Mouse (Mus musculus): ENCODE data around the gene Stxbp6. TPM values are rescaled to one million over a fixed set of nuclear protein-coding genes. Genes with fewer than 3 reads are reported as not detected.

Gene Stxbp6
- total and polyA plus RNA-seq, 2 experiments from 2014 or later = 18.6 to 19.3 TPM

- Histone ChIP-seq H3K4me2 (ENCODE audit: low read depth, low read length) (no peak overlapping the region), H3K27me3 (ENCODE audit: insufficient read depth, low read length) (no peaks in the 10 kb centered on the region), H3K4me1 (ENCODE audit: insufficient read depth, low read length) (no peaks in the 10 kb centered on the region), H3K36me3 (ENCODE audit: insufficient read depth, low read length) (no peaks in the 10 kb centered on the region), H3K9ac (replicated peaks; ENCODE audit: low read length) (no peak overlapping the region), H3K27ac (no peak overlapping the region), H3K4me3 (ENCODE audit: low read length) (no peak overlapping the region), H3K9me3 (ENCODE audit: low read length) (no peaks in the 10 kb centered on the region)
- ATAC-seq (no peak), DNase-seq (ENCODE audit: low spot score) (no peak)
- no peak for TF ChIP-seq CTCF (IDR thresholded peaks at IDR 0.05; ENCODE audit: low read depth)
- 79% methylated on average over 1 of the region's 1 CpGs for WGBS
These were observed 107.1 kb downstream of the Stxbp6 start for GRCm38 (mm10) chr12:44967448-44967847.

DNA sequence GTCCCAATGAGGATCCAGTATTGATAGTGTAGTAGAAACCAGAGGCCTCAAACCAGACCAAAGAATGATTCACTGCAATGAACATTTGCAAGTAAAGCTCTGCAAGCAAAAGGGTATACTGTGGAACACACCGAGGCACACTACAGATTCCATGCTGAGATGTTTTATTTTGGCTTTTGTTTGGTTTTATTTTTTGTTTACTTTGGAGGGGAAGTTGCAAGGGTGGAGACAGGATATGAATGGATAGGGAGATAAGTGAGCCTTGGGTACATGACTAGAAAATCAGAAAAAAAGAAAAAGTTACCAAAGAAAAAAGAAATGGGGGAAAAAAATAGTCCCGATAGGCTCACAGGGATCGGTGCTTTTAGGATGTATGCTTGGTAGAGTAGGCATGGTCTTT lies 117.0 kb downstream of the Stxbp6 start:
- 87% methylated on average over 3 of the region's 3 CpGs for WGBS
- H3K27ac ChIP-seq = no peak overlapping the region
- no peaks in the 10 kb centered on the region for H3K9me3 ChIP-seq (ENCODE audit: low read length)
- TF ChIP-seq CTCF (IDR thresholded peaks at IDR 0.05; ENCODE audit: low read depth) = no peak
- H3K36me3 ChIP-seq (ENCODE audit: insufficient read depth, low read length) = no peaks in the 10 kb centered on the region
- no peaks in the 10 kb centered on the region for H3K27me3 ChIP-seq (ENCODE audit: insufficient read depth, low read length)
- H3K9ac ChIP-seq (replicated peaks; ENCODE audit: low read length) = no peak overlapping the region
- ATAC-seq (no peak), DNase-seq (ENCODE audit: low spot score) (no peak)
- no peak overlapping the region for H3K4me2 ChIP-seq (ENCODE audit: low read depth, low read length)
- no peaks in the 10 kb centered on the region for H3K4me1 ChIP-seq (ENCODE audit: insufficient read depth, low read length)
- no peak overlapping the region for H3K4me3 ChIP-seq (ENCODE audit: low read length)

DNA sequence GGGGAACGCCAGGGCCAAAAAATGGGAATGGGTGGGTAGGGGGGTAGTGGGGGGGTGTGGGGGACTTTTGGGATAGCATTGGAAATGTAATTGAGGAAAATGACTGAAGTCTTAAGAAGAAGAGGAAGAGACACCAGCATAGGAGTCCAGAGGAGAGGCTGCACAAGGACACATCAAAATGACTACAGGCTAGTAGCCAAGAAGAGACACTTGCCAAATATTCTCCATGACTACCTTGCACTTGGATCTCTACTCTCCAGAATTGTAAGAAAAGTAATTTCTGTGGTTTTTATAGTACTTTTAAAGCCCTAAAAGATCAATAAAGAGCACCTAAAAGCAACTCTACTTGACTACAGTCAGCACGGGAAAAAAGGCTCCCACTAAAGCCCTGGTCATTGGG lies 121.4 kb downstream of the Stxbp6 start:
- WGBS = 89% methylated on average over 2 of the region's 2 CpGs
- no peak overlapping the region for H3K9ac ChIP-seq (replicated peaks; ENCODE audit: low read length)
- H3K4me1 ChIP-seq (ENCODE audit: insufficient read depth, low read length) = no peaks in the 10 kb centered on the region
- no peaks in the 10 kb centered on the region for H3K9me3 ChIP-seq (ENCODE audit: low read length)
- no peaks in the 10 kb centered on the region for H3K27me3 ChIP-seq (ENCODE audit: insufficient read depth, low read length)
- DNase-seq (ENCODE audit: low spot score) (no peak), ATAC-seq (no peak)
- no peaks in the 10 kb centered on the region for H3K36me3 ChIP-seq (ENCODE audit: insufficient read depth, low read length)
- no peak overlapping the region for H3K4me3 ChIP-seq (ENCODE audit: low read length)
- H3K4me2 ChIP-seq (ENCODE audit: low read depth, low read length) = no peak overlapping the region
- no peak for TF ChIP-seq CTCF (IDR thresholded peaks at IDR 0.05; ENCODE audit: low read depth)
- no peak overlapping the region for H3K27ac ChIP-seq

GRCm38 (mm10) chr12:44952072-44952471 lies 122.4 kb downstream of the Stxbp6 start:
- Histone ChIP-seq H3K27ac (no peak overlapping the region), H3K9me3 (ENCODE audit: low read length) (no peaks in the 10 kb centered on the region), H3K4me1 (ENCODE audit: insufficient read depth, low read length) (no peaks in the 10 kb centered on the region), H3K36me3 (ENCODE audit: insufficient read depth, low read length) (no peaks in the 10 kb centered on the region), H3K4me3 (ENCODE audit: low read length) (no peak overlapping the region), H3K27me3 (ENCODE audit: insufficient read depth, low read length) (no peaks in the 10 kb centered on the region), H3K9ac (replicated peaks; ENCODE audit: low read length) (no peak overlapping the region), H3K4me2 (ENCODE audit: low read depth, low read length) (no peak overlapping the region)
- no peak for TF ChIP-seq CTCF (IDR thresholded peaks at IDR 0.05; ENCODE audit: low read depth)
- DNase-seq (ENCODE audit: low spot score) = no peak
- WGBS = 91% methylated on average over 3 of the region's 3 CpGs
- ATAC-seq = no peak

DNA sequence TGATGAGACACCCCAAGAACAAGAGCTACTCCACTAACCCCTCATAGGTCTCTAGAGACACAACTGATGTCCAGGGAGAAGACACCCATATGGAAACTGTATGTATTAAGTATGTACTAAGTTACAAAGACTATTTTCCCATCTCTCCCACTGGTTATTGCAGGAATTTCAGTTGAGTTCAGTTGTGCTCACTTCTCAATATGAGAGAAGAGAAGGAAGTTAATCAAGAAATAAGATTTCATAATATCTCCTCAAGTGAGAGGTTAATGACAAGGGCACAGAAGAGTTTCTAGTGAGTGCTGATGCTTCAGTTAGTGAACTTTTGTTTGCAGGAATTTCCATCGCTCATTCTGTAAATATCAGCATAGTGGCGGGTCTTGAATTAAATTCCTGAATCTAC lies 124.0 kb downstream of the Stxbp6 start:
- WGBS = 88% methylated on average over 2 of the region's 2 CpGs
- no peak for TF ChIP-seq CTCF (IDR thresholded peaks at IDR 0.05; ENCODE audit: low read depth)
- Histone ChIP-seq H3K27ac (no peak overlapping the region), H3K27me3 (ENCODE audit: insufficient read depth, low read length) (no peaks in the 10 kb centered on the region), H3K4me2 (ENCODE audit: low read depth, low read length) (no peak overlapping the region), H3K4me3 (ENCODE audit: low read length) (no peak overlapping the region), H3K4me1 (ENCODE audit: insufficient read depth, low read length) (no peaks in the 10 kb centered on the region), H3K36me3 (ENCODE audit: insufficient read depth, low read length) (no peaks in the 10 kb centered on the region), H3K9ac (replicated peaks; ENCODE audit: low read length) (no peak overlapping the region), H3K9me3 (ENCODE audit: low read length) (no peaks in the 10 kb centered on the region)
- no peak for ATAC-seq
- DNase-seq (ENCODE audit: low spot score) = no peak

DNA sequence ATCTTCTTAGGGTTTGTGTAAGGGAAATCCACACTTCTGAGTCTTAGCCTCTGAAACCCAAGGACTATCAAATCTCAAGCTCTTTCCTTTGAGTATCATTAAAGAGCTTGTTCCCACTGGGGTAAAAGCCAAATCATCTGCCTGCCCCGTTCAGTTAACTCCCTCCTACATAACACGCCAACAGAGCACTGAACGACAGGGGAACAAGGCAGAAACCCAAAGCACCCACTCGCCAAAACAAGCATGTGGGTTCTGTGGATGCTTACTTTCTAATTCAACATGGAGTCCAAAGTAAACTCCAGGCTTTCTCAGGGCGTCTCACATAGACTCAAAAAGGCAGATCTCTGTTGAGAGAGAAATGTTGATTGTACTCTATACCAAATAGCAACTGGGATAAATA lies 126.7 kb downstream of the Stxbp6 start:
- TF ChIP-seq CTCF (IDR thresholded peaks at IDR 0.05; ENCODE audit: low read depth) = no peak
- H3K9ac ChIP-seq (replicated peaks; ENCODE audit: low read length) = no peak overlapping the region
- no peaks in the 10 kb centered on the region for H3K36me3 ChIP-seq (ENCODE audit: insufficient read depth, low read length)
- DNase-seq (ENCODE audit: low spot score) (no peak), ATAC-seq (no peak)
- no peak overlapping the region for H3K4me2 ChIP-seq (ENCODE audit: low read depth, low read length)
- H3K27ac ChIP-seq = no peak overlapping the region
- H3K4me3 ChIP-seq (ENCODE audit: low read length) = no peak overlapping the region
- no peaks in the 10 kb centered on the region for H3K27me3 ChIP-seq (ENCODE audit: insufficient read depth, low read length)
- no peaks in the 10 kb centered on the region for H3K4me1 ChIP-seq (ENCODE audit: insufficient read depth, low read length)
- 82% methylated on average over 5 of the region's 5 CpGs for WGBS
- no peaks in the 10 kb centered on the region for H3K9me3 ChIP-seq (ENCODE audit: low read length)

DNA sequence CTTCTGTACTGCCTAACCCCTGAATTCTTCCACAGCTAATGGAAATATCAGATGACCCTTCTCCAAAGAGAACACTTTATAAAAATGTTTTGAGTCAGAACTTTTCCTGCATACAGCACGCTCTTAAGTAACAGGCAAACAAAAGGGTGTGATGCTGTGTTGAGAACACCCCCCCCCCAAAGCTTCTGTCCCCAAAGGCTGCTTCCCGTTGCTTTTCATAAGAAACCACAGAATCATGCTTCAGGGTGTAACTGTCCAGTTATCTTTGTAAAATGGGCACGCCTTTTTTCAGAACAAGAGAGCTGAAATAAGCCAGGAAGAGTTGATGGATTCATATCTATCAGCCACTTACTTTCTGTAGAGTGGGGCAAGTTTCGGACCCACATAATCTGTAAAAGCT lies 134.2 kb downstream of the Stxbp6 start:
- H3K27ac ChIP-seq = no peak overlapping the region
- no peak for TF ChIP-seq CTCF (IDR thresholded peaks at IDR 0.05; ENCODE audit: low read depth)
- no peak overlapping the region for H3K4me3 ChIP-seq (ENCODE audit: low read length)
- no peak overlapping the region for H3K4me2 ChIP-seq (ENCODE audit: low read depth, low read length)
- H3K27me3 ChIP-seq (ENCODE audit: insufficient read depth, low read length) = no peaks in the 10 kb centered on the region
- H3K9me3 ChIP-seq (ENCODE audit: low read length) = no peaks in the 10 kb centered on the region
- no peaks in the 10 kb centered on the region for H3K4me1 ChIP-seq (ENCODE audit: insufficient read depth, low read length)
- WGBS = 91% methylated on average over 4 of the region's 4 CpGs
- H3K36me3 ChIP-seq (ENCODE audit: insufficient read depth, low read length) = no peaks in the 10 kb centered on the region
- DNase-seq (ENCODE audit: low spot score) (no peak), ATAC-seq (no peak)
- no peak overlapping the region for H3K9ac ChIP-seq (replicated peaks; ENCODE audit: low read length)

All from hindbrain, postnatal 0 days (tissue).